Mouse (Mus musculus) kidney, embryonic 15.5 days (tissue): ENCODE measurements around the gene Lrrc8a. TPM values are rescaled to one million over a fixed set of nuclear protein-coding genes. Genes with fewer than 3 reads are reported as not detected.
A peak's percentile ranks its signal among the peaks of the same experiment; 100 is the strongest.

ENCODE experiments used
- ATAC-seq: fragments of 200-750 bp; cut with Nextera tagmentation; replicated peaks from 2 replicates; pipeline ENCODE4 v1.8.0; 2017; ENCODE audit warnings: moderate TSS enrichment; ENCODE audit not compliant: low FRiP score
- H3K27ac ChIP-seq: fragments of 300-500 bp; sonication (generic); 2 replicates; pipeline ENCODE4 v1.5.1; 2015; ENCODE audit warnings: mild to moderate bottlenecking, inconsistent platforms
- H3K27me3 ChIP-seq: fragments of 300-500 bp; sonication (generic); 2 replicates; pipeline ENCODE4 v1.6.1; 2015; ENCODE audit warnings: inconsistent platforms
- H3K36me3 ChIP-seq: fragments of 300-500 bp; sonication (generic); 2 replicates; pipeline ENCODE4 v1.6.1; 2015; ENCODE audit warnings: inconsistent platforms
- H3K4me1 ChIP-seq: fragments of 300-500 bp; sonication (generic); 2 replicates; pipeline ENCODE4 v1.6.1; 2015; ENCODE audit warnings: inconsistent platforms
- H3K4me2 ChIP-seq: fragments of 300-500 bp; sonication (generic); 2 replicates; pipeline ENCODE4 v1.6.1; 2015; ENCODE audit warnings: moderate library complexity, mild to moderate bottlenecking, inconsistent platforms
- H3K4me3 ChIP-seq: fragments of 300-500 bp; sonication (generic); replicated peaks from 2 replicates; pipeline ENCODE4 v1.5.1; 2015; ENCODE audit warnings: mild to moderate bottlenecking, inconsistent platforms
- H3K9ac ChIP-seq: fragments of 300-500 bp; sonication (generic); 2 replicates; pipeline ENCODE4 v1.6.1; 2015; ENCODE audit warnings: mild to moderate bottlenecking, inconsistent platforms
- H3K9me3 ChIP-seq: fragments of 300-500 bp; sonication (generic); replicated peaks from 2 replicates; pipeline ENCODE4 v1.6.1; 2016; ENCODE audit warnings: inconsistent platforms
- WGBS: fragments of 180-500 bp; shearing (Covaris S2); methylation state at CpG from one replicate; pipeline ENCODE4 v1.1.7; 2015; ENCODE audit warnings: mixed read lengths; 5-methylcytosine and 5-hydroxymethylcytosine counted together
- polyA plus RNA-seq: library from polyadenylated mRNA; unstranded; fragments of >200 nt; fragmentation: Nextera tagmentation; extraction: Ambion mirVana; gene quantifications from 2 replicates; pipeline ENCODE4 v1.2.1, GENCODE M21; 2015

The Lrrc8a gene
- polyA plus RNA-seq = 40.1 and 41.7 TPM in 2 replicates

GRCm38 (mm10) chr2:30237199-30237880, at the start of gene Lrrc8a:
Gene Lrrc8a, plus strand, starts transcription at chr2:30237715.
- peak within 1 kb of the TSS; percentile 85 for H3K9ac ChIP-seq
- WGBS = under 1% methylated on average over 53 of the region's 67 CpGs
- H3K27me3 ChIP-seq = no peaks in the 10 kb centered on the region
- H3K4me3 ChIP-seq = peak within 1 kb of the TSS; percentile 89
- H3K9me3 ChIP-seq = no peaks in the 10 kb centered on the region
- peak within 1 kb of the TSS; percentile 82 for H3K4me2 ChIP-seq
- ATAC-seq = peak; percentile 97
- H3K4me1 ChIP-seq = peaks cover 48% of the 10 kb centered on the region
- peak within 1 kb of the TSS; percentile 92 for H3K27ac ChIP-seq
- H3K36me3 ChIP-seq = peaks cover 24% of the 10 kb centered on the region

- H3K9me3 ChIP-seq = no peaks in the 10 kb centered on the region
- H3K4me1 ChIP-seq = no peaks in the 10 kb centered on the region
- no peaks in the 10 kb centered on the region for H3K27me3 ChIP-seq
- no peak overlapping the region for H3K27ac ChIP-seq
- peaks cover 8% of the 10 kb centered on the region; the same call in 1 of the 2 replicates for H3K36me3 ChIP-seq
- H3K4me3 ChIP-seq = no peak overlapping the region
- ATAC-seq = no peak
- no peak overlapping the region for H3K4me2 ChIP-seq
- WGBS = 87% methylated on average over 12 of the region's 12 CpGs
- no peak overlapping the region for H3K9ac ChIP-seq
Measured at GRCm38 (mm10) chr2:30191790-30192580, 45.5 kb upstream of the Lrrc8a start.

- H3K27ac ChIP-seq = no peak overlapping the region
- H3K4me1 ChIP-seq = no peaks in the 10 kb centered on the region
- H3K9me3 ChIP-seq = no peaks in the 10 kb centered on the region
- no peak overlapping the region for H3K4me3 ChIP-seq
- H3K27me3 ChIP-seq = no peaks in the 10 kb centered on the region
- 79% methylated on average over 3 of the region's 3 CpGs for WGBS
- H3K9ac ChIP-seq = no peak overlapping the region
- H3K4me2 ChIP-seq = no peak overlapping the region
- ATAC-seq = no peak
- peaks cover 6% of the 10 kb centered on the region; the same call in 1 of the 2 replicates for H3K36me3 ChIP-seq
Measured at GRCm38 (mm10) chr2:30194656-30195055, 42.9 kb upstream of the Lrrc8a start.

GRCm38 (mm10) chr2:30198021-30198420, 39.5 kb upstream of the Lrrc8a start:
- Histone ChIP-seq H3K4me2 (no peak overlapping the region), H3K27me3 (no peaks in the 10 kb centered on the region), H3K27ac (no peak overlapping the region), H3K4me1 (peaks cover 3% of the 10 kb centered on the region; the same call in 1 of the 2 replicates), H3K9me3 (no peaks in the 10 kb centered on the region), H3K36me3 (no peaks in the 10 kb centered on the region), H3K9ac (no peak overlapping the region), H3K4me3 (no peak overlapping the region)
- 62% methylated on average over 4 of the region's 4 CpGs for WGBS
- ATAC-seq = no peak

- Histone ChIP-seq H3K27ac (0 out of 2 replicates have a peak overlapping the region, but pooled peaks have one; percentile 3), H3K9me3 (no peaks in the 10 kb centered on the region), H3K4me3 (no peak overlapping the region), H3K4me1 (peaks cover 10% of the 10 kb centered on the region), H3K9ac (no peak overlapping the region), H3K36me3 (no peaks in the 10 kb centered on the region), H3K27me3 (no peaks in the 10 kb centered on the region), H3K4me2 (no peak overlapping the region)
- 29% methylated on average over 1 of the region's 1 CpGs for WGBS
- no peak for ATAC-seq
Measured at GRCm38 (mm10) chr2:30199984-30200383, 37.5 kb upstream of the Lrrc8a start.

- Histone ChIP-seq H3K9me3 (no peaks in the 10 kb centered on the region), H3K9ac (no peak overlapping the region), H3K4me3 (no peak overlapping the region), H3K4me2 (no peak overlapping the region), H3K27ac (no peak overlapping the region), H3K36me3 (no peaks in the 10 kb centered on the region), H3K27me3 (no peaks in the 10 kb centered on the region), H3K4me1 (peaks cover 10% of the 10 kb centered on the region)
- ATAC-seq = no peak
- WGBS = 63% methylated on average over 5 of the region's 5 CpGs
Measured at GRCm38 (mm10) chr2:30200388-30200925, 37.1 kb upstream of the Lrrc8a start.

GRCm38 (mm10) chr2:30203439-30203838, 34.1 kb upstream of the Lrrc8a start:
- no peak overlapping the region for H3K4me3 ChIP-seq
- ATAC-seq = no peak
- H3K36me3 ChIP-seq = no peaks in the 10 kb centered on the region
- H3K27me3 ChIP-seq = no peaks in the 10 kb centered on the region
- no peaks in the 10 kb centered on the region for H3K9me3 ChIP-seq
- peaks cover 20% of the 10 kb centered on the region for H3K4me1 ChIP-seq
- no peak overlapping the region for H3K9ac ChIP-seq
- WGBS = 67% methylated on average over 7 of the region's 7 CpGs
- H3K27ac ChIP-seq = no peak overlapping the region
- H3K4me2 ChIP-seq = no peak overlapping the region

- H3K36me3 ChIP-seq = no peaks in the 10 kb centered on the region
- H3K27ac ChIP-seq = peak overlapping the region; percentile 90
- H3K9ac ChIP-seq = peak overlapping the region; percentile 54
- peak overlapping the region; percentile 96 for H3K4me2 ChIP-seq
- peak; percentile 78 for ATAC-seq
- H3K27me3 ChIP-seq = no peaks in the 10 kb centered on the region
- WGBS = 1% methylated on average over 13 of the region's 13 CpGs
- H3K4me3 ChIP-seq = peak overlapping the region; percentile 87
- peaks cover 20% of the 10 kb centered on the region for H3K4me1 ChIP-seq
- no peaks in the 10 kb centered on the region for H3K9me3 ChIP-seq
Measured at GRCm38 (mm10) chr2:30205255-30205628, 32.3 kb upstream of the Lrrc8a start.

GRCm38 (mm10) chr2:30205629-30206357, 31.7 kb upstream of the Lrrc8a start, which contains the start of gene Kyat1:
Gene Kyat1, minus strand, starts transcription at chr2:30205847.
- Histone ChIP-seq H3K4me1 (peaks cover 16% of the 10 kb centered on the region), H3K36me3 (no peaks in the 10 kb centered on the region), H3K4me2 (peak within 1 kb of the TSS; percentile 96), H3K27ac (peak within 1 kb of the TSS; percentile 90), H3K9me3 (no peaks in the 10 kb centered on the region), H3K4me3 (peak within 1 kb of the TSS; percentile 87), H3K27me3 (no peaks in the 10 kb centered on the region), H3K9ac (peak within 1 kb of the TSS; percentile 54)
- WGBS = under 1% methylated on average over 44 of the region's 44 CpGs
- peak; percentile 95 for ATAC-seq

GRCm38 (mm10) chr2:30207401-30207800, 30.1 kb upstream of the Lrrc8a start:
- Histone ChIP-seq H3K9me3 (no peaks in the 10 kb centered on the region), H3K4me3 (no peak overlapping the region), H3K27me3 (no peaks in the 10 kb centered on the region), H3K4me2 (no peak overlapping the region), H3K36me3 (no peaks in the 10 kb centered on the region), H3K9ac (no peak overlapping the region), H3K4me1 (peaks cover 16% of the 10 kb centered on the region), H3K27ac (no peak overlapping the region)
- 85% methylated on average over 4 of the region's 4 CpGs for WGBS
- no peak for ATAC-seq

GRCm38 (mm10) chr2:30207886-30208285, 29.6 kb upstream of the Lrrc8a start:
- Histone ChIP-seq H3K27ac (no peak overlapping the region), H3K36me3 (no peaks in the 10 kb centered on the region), H3K9ac (no peak overlapping the region), H3K4me3 (no peak overlapping the region), H3K9me3 (no peaks in the 10 kb centered on the region), H3K4me2 (no peak overlapping the region), H3K4me1 (peaks cover 16% of the 10 kb centered on the region), H3K27me3 (no peaks in the 10 kb centered on the region)
- 69% methylated on average over 5 of the region's 5 CpGs for WGBS
- no peak for ATAC-seq
